In genomic region chr5:122639986-122640385, GRCm38 (mm10) we compare ENCODE assay signal across 24 mouse cellular contexts. TPM values are rescaled to one million over a fixed set of nuclear protein-coding genes. Genes with fewer than 3 reads are reported as not detected.
DNase-seq lines count a peak whose midpoint lies in the region; ATAC-seq and TF ChIP-seq lines count a peak whose summit lies in the region.
"Had no signal": no experiment of that assay in that cellular context is flagged by ENCODE, and none has a peak within 500 bp of the region (broad histone marks: within the 10 kb centered on the region; RNA-seq: fewer than 3 reads in every experiment).

No protein-coding gene starts in this region.

- no peak for DNase-seq in kidney, postnatal 0 days (ENCODE audit: low spot score)
- DNase-seq in kidney, adult 8-10 months, result no peak
- no peak for DNase-seq in lung, postnatal 0 days (ENCODE audit: low spot score)
- DNase-seq in lung, postnatal 14 days, result no peak
- DNase-seq in MEL (ENCODE audit: low read depth, low spot score), result peak; percentile 61
- DNase-seq in frontal cortex, postnatal 36 days (ENCODE audit: low spot score in 2 of 2), result no peak
- DNase-seq: adrenal gland, adult 2 months; cerebellum, adult 11-12 months; cerebellum, postnatal 10 days; forebrain, postnatal 0 days; gastrocnemius, adult 2 months; kidney, adult 9 months; kidney, postnatal 36 days; right cerebral cortex, adult 18-20 months; right cerebral cortex, postnatal 4 days; thymus, adult 18-20 months; thymus, postnatal 36 days had no signal

- no peak overlapping the region for H3K9ac ChIP-seq in kidney, postnatal 0 days (ENCODE audit: low read depth, low read length)
- H3K9ac ChIP-seq in lung, postnatal 0 days (replicated peaks; ENCODE audit: low read depth), result no peak overlapping the region
- no peak overlapping the region for H3K9ac ChIP-seq in MEL (ENCODE audit: control insufficient read depth, low read depth, low read length, poor library complexity, severe bottlenecking)
- H3K9ac ChIP-seq: forebrain, postnatal 0 days; limb, embryonic 12.5 days; stomach, embryonic 15.5 days had no signal

- H3K36me3 ChIP-seq in kidney, postnatal 0 days (ENCODE audit: insufficient read depth, low read length), result no peaks in the 10 kb centered on the region
- no peaks in the 10 kb centered on the region for H3K36me3 ChIP-seq in lung, postnatal 0 days (ENCODE audit: insufficient read depth, low read length)
- H3K36me3 ChIP-seq in MEL (ENCODE audit: control insufficient read depth in 1 of 2, insufficient read depth in 2 of 2, low read length in 2 of 2), result peaks cover 0 to 16% of the 10 kb centered on the region in 2 experiments; a peak in 2 of 4 replicates
- H3K36me3 ChIP-seq: forebrain, embryonic 10.5 days; hindbrain, embryonic 10.5 days; limb, embryonic 12.5 days; stomach, embryonic 15.5 days had no signal

- H3K79me2 ChIP-seq in MEL (ENCODE audit: control insufficient read depth, insufficient read depth, low read length, poor library complexity), result no peaks in the 10 kb centered on the region

- no peaks in the 10 kb centered on the region for H3K4me1 ChIP-seq in kidney, postnatal 0 days (replicated peaks; ENCODE audit: insufficient read depth, low read length)
- H3K4me1 ChIP-seq in lung, postnatal 0 days (ENCODE audit: insufficient read depth, low read depth, low read length), result no peaks in the 10 kb centered on the region
- peaks cover 18 to 22% of the 10 kb centered on the region in 2 experiments for H3K4me1 ChIP-seq in MEL (ENCODE audit: control insufficient read depth in 1 of 2, insufficient read depth in 2 of 2, low read length in 2 of 2)
- H3K4me1 ChIP-seq: limb, embryonic 12.5 days; stomach, embryonic 15.5 days had no signal

- no peak overlapping the region for H3K4me2 ChIP-seq in kidney, postnatal 0 days (ENCODE audit: low read length)
- H3K4me2 ChIP-seq in lung, postnatal 0 days (replicated peaks; ENCODE audit: low read depth, low read length), result no peak overlapping the region
- H3K4me2 ChIP-seq: limb, embryonic 12.5 days; stomach, embryonic 15.5 days had no signal

- H3K4me3 ChIP-seq in kidney, postnatal 0 days (replicated peaks; ENCODE audit: low read depth, low read length), result no peak overlapping the region
- no peak overlapping the region for H3K4me3 ChIP-seq in lung, postnatal 0 days (ENCODE audit: low read depth, low read length)
- no peak overlapping the region for H3K4me3 ChIP-seq in MEL (ENCODE audit: control insufficient read depth in 1 of 2, insufficient read depth in 1 of 2, low read depth in 2 of 2, low read length in 2 of 2)
- H3K4me3 ChIP-seq: forebrain, embryonic 10.5 days; gastrocnemius, adult 2 months; hindbrain, embryonic 10.5 days; limb, embryonic 12.5 days; stomach, embryonic 15.5 days had no signal

- ATAC-seq in kidney, postnatal 0 days (replicated peaks; ENCODE audit: low FRiP score, low read depth), result no peak
- no peak for ATAC-seq in lung, postnatal 0 days
- no peak for ATAC-seq in frontal cortex, adult (ENCODE audit: low TSS enrichment)
- ATAC-seq: forebrain, postnatal 0 days; midbrain, embryonic 16.5 days had no signal

- no peaks in the 10 kb centered on the region for H3K9me3 ChIP-seq in kidney, postnatal 0 days (replicated peaks; ENCODE audit: low read length)
- no peaks in the 10 kb centered on the region for H3K9me3 ChIP-seq in lung, postnatal 0 days (ENCODE audit: low read length)
- no peaks in the 10 kb centered on the region for H3K9me3 ChIP-seq in MEL (replicated peaks; ENCODE audit: insufficient read depth, low read length)
- H3K9me3 ChIP-seq: forebrain, embryonic 10.5 days; hindbrain, embryonic 10.5 days; limb, embryonic 12.5 days; stomach, embryonic 15.5 days had no signal

- no peak overlapping the region for H3K27ac ChIP-seq in kidney, postnatal 0 days
- no peak overlapping the region for H3K27ac ChIP-seq in lung, postnatal 0 days (ENCODE audit: low read length)
- no peak overlapping the region for H3K27ac ChIP-seq in MEL (ENCODE audit: control insufficient read depth, low read depth, low read length)
- H3K27ac ChIP-seq: forebrain, embryonic 10.5 days; gastrocnemius, adult 2 months; hindbrain, embryonic 10.5 days; limb, embryonic 12.5 days; macrophage; stomach, embryonic 15.5 days had no signal

- peak; percentile 31; the same call in 1 of the 2 replicates for TF ChIP-seq CTCF in kidney, postnatal 0 days (IDR thresholded peaks at IDR 0.05; ENCODE audit: low read depth)
- TF ChIP-seq CTCF in lung, postnatal 0 days (IDR thresholded peaks at IDR 0.05), result peak; percentile 36
- TF ChIP-seq CTCF in MEL (IDR thresholded peaks at IDR 0.05 in 2 of 3, conservative IDR thresholded peaks at IDR 0.05 in 1 of 3; ENCODE audit: control insufficient read depth in 1 of 3, insufficient read depth in 1 of 3, low read depth in 2 of 3, low read length in 3 of 3, poor library complexity in 1 of 3, severe bottlenecking in 1 of 3), result peak; percentile 24 to 60 (median 54); a peak in 5 of 6 replicates

- peak; percentile 59 for TF ChIP-seq RAD21 in MEL (IDR thresholded peaks at IDR 0.05; ENCODE audit: low read depth, low read length)

- H3K27me3 ChIP-seq in kidney, postnatal 0 days (ENCODE audit: insufficient read depth, low read length), result no peaks in the 10 kb centered on the region
- H3K27me3 ChIP-seq in lung, postnatal 0 days (replicated peaks; ENCODE audit: insufficient read depth, low read length), result no peaks in the 10 kb centered on the region
- H3K27me3 ChIP-seq in MEL (ENCODE audit: control insufficient read depth in 1 of 2, insufficient read depth in 2 of 2, low read length in 2 of 2), result no peaks in the 10 kb centered on the region
- H3K27me3 ChIP-seq: limb, embryonic 12.5 days; stomach, embryonic 15.5 days had no signal

- no peak for TF ChIP-seq POLR2A in MEL (IDR thresholded peaks at IDR 0.05; ENCODE audit: control insufficient read depth in 1 of 2, insufficient read depth in 1 of 2, low read depth in 1 of 2, low read length in 2 of 2, poor library complexity in 1 of 2)

- TF ChIP-seq EP300 in lung, postnatal 0 days (IDR thresholded peaks at IDR 0.05), result no peak
- TF ChIP-seq EP300 in MEL (IDR thresholded peaks at IDR 0.05; ENCODE audit: low read depth in 1 of 2, low read length in 2 of 2), result no peak

- WGBS in kidney, postnatal 0 days, result 88% methylated on average over 5 of the region's 5 CpGs
- WGBS in lung, postnatal 0 days, result 90% methylated on average over 5 of the region's 5 CpGs

TF ChIP-seq in MEL, 35 proteins besides CTCF, POLR2A, EP300 and RAD21:
- TF ChIP-seq TAL1 (IDR thresholded peaks at IDR 0.05; ENCODE audit: low read length) (no peak), ZC3H11A (IDR thresholded peaks at IDR 0.05; ENCODE audit: low read depth, low read length) (peak; percentile 62), SMC3 (IDR thresholded peaks at IDR 0.05; ENCODE audit: low read depth, low read length) (peak; percentile 70)

RNA-seq across cellular contexts. Expression of gene P2rx7, which starts 3.7 kb away (rescaled TPM):
- polyA plus RNA-seq in kidney, postnatal 0 days (2015; fragmentation: Nextera tagmentation; extraction: Ambion mirVana), result 1.4 and 2.3 TPM in 2 replicates
- 6.7 and 7.0 TPM in 2 replicates for polyA plus RNA-seq in lung, postnatal 0 days (2015; fragmentation: Nextera tagmentation; extraction: Ambion mirVana)
- total RNA-seq in MEL (2012; rRNA removed), result 25.3 and 29.3 TPM in 2 replicates
- 100 to 1,000 TPM in 1 of 2 experiments, 10 to 100 TPM in 1; 40.8 to 254 TPM for polyA plus RNA-seq in MEL (2012; ENCODE audit: insufficient read depth in 1 of 2, insufficient read length in 2 of 2, low read depth in 1 of 2, low replicate concordance in 2 of 2, missing spikeins in 1 of 2)

RNA-seq across cellular contexts. Expression of gene Ift81, which starts 25.7 kb away (rescaled TPM):
- 37.1 and 39.1 TPM in 2 replicates for polyA plus RNA-seq in kidney, postnatal 0 days (2015; fragmentation: Nextera tagmentation; extraction: Ambion mirVana)
- 29.5 and 38.5 TPM in 2 replicates for polyA plus RNA-seq in lung, postnatal 0 days (2015; fragmentation: Nextera tagmentation; extraction: Ambion mirVana)
- 1.5 TPM in 2 replicates for total RNA-seq in MEL (2012; rRNA removed)
- polyA plus RNA-seq in MEL (2012; ENCODE audit: insufficient read depth in 1 of 2, insufficient read length in 2 of 2, low read depth in 1 of 2, low replicate concordance in 2 of 2, missing spikeins in 1 of 2), result 1 to 10 TPM in 1 of 2 experiments, not detected in 1; 1.9 TPM

Comparison
In these comparisons a context has a peak if more than half of its experiments do, and no peak if none do; other contexts are left out.
1. RNA of gene Ift81, which starts 25.7 kb away (polyA plus RNA-seq): 37.1 to 39.1 TPM in kidney, postnatal 0 days and 29.5 to 38.5 TPM in lung, postnatal 0 days; 1.9 TPM in MEL; every median in the first group is over 10 times any median in the second.
2. Peak in every context shown above with its lines, with median percentiles within 50 percentile points of each other: CTCF ChIP-seq.